Mouse (Mus musculus) intestine, postnatal 0 days (tissue): Measurements from ENCODE around the gene Jph4. TPM values are rescaled to one million over a fixed set of nuclear protein-coding genes. Genes with fewer than 3 reads are reported as not detected.

Experiments
- ATAC-seq: fragments of 200-750 bp; cut with Nextera tagmentation; 2 replicates; pipeline ENCODE4 v1.8.0; 2017; ENCODE audit warnings: mild to moderate bottlenecking, moderate TSS enrichment, moderate library complexity
- H3K27ac ChIP-seq: fragments of 300-500 bp; sonication (generic); 2 replicates; pipeline ENCODE4 v1.5.1; 2014; ENCODE audit warnings: mild to moderate bottlenecking, low read depth, low read length, moderate library complexity
- H3K27me3 ChIP-seq: fragments of 300-500 bp; sonication (generic); replicated peaks from 2 replicates; pipeline ENCODE4 v1.6.1; 2014; ENCODE audit warnings: low read length, mixed read lengths; ENCODE audit not compliant: control insufficient read depth, insufficient read depth
- H3K36me3 ChIP-seq: fragments of 300-500 bp; sonication (generic); 2 replicates; pipeline ENCODE4 v1.6.1; 2014; ENCODE audit warnings: mild to moderate bottlenecking, moderate library complexity; ENCODE audit not compliant: control insufficient read depth, insufficient read depth
- H3K4me1 ChIP-seq: fragments of 300-500 bp; sonication (generic); replicated peaks from 2 replicates; pipeline ENCODE4 v1.6.1; 2014; ENCODE audit warnings: antibody characterized with exemption, low read length, mixed read lengths; ENCODE audit not compliant: control insufficient read depth, insufficient read depth
- H3K4me2 ChIP-seq: fragments of 300-500 bp; sonication (generic); replicated peaks from 2 replicates; pipeline ENCODE4 v1.6.1; 2014; ENCODE audit warnings: low read depth, mild to moderate bottlenecking, moderate library complexity
- H3K4me3 ChIP-seq: fragments of 300-500 bp; sonication (generic); 2 replicates; pipeline ENCODE4 v1.5.1; 2014; ENCODE audit warnings: low read depth, low read length
- H3K9ac ChIP-seq: fragments of 300-500 bp; sonication (generic); 2 replicates; pipeline ENCODE4 v1.6.1; 2014; ENCODE audit warnings: mild to moderate bottlenecking, low read depth, low read length
- H3K9me3 ChIP-seq: fragments of 300-500 bp; sonication (generic); 2 replicates; pipeline ENCODE4 v1.6.1; 2016; ENCODE audit warnings: mixed run types; ENCODE audit not compliant: control insufficient read depth
- CTCF ChIP-seq: sonication (generic); IDR thresholded peaks from 2 replicates; pipeline ENCODE4 v1.5.1; 2016; ENCODE audit warnings: low read depth, mild to moderate bottlenecking, control low read depth, antibody characterized with exemption, moderate library complexity
- WGBS: fragments of 180-500 bp; shearing (Covaris S2); extraction: QIAGEN DNeasy Blood & Tissue Kit; methylation state at CpG from one replicate; pipeline ENCODE4 v1.1.7; 2014; 5-methylcytosine and 5-hydroxymethylcytosine counted together
- polyA plus RNA-seq: library from polyadenylated mRNA; unstranded; fragments of >200 nt; fragmentation: Nextera tagmentation; extraction: Ambion mirVana; gene quantifications from 2 replicates; pipeline ENCODE4 v1.2.1, GENCODE M21; 2015

Gene Jph4
- polyA plus RNA-seq, 1 experiment from 2014 or later, result 0.90 TPM

GRCm38 (mm10) chr14:55157322-55158065 is 40.8 kb upstream of the Jph4 start:
- H3K9ac ChIP-seq, result no peak overlapping the region
- H3K36me3 ChIP-seq, result no peaks in the 10 kb centered on the region
- TF ChIP-seq CTCF, result peak; percentile 19
- peak overlapping the region; percentile 18 for H3K4me2 ChIP-seq
- H3K4me1 ChIP-seq, result no peaks in the 10 kb centered on the region; the same call in 1 of the 2 replicates
- H3K27me3 ChIP-seq, result no peaks in the 10 kb centered on the region
- peak overlapping the region; percentile 60 for H3K27ac ChIP-seq
- H3K9me3 ChIP-seq, result no peaks in the 10 kb centered on the region
- 24% methylated on average over 12 of the region's 12 CpGs for WGBS
- no peak overlapping the region for H3K4me3 ChIP-seq
- peak; percentile 42 for ATAC-seq

GRCm38 (mm10) chr14:55152951-55153481 is 36.3 kb upstream of the Jph4 start:
- WGBS, result 64% methylated on average over 16 of the region's 16 CpGs
- Histone ChIP-seq H3K4me1 (0 out of 2 replicates have a peak, but pooled peaks cover 3% of the 10 kb centered on the region), H3K36me3 (no peaks in the 10 kb centered on the region), H3K9ac (no peak overlapping the region), H3K4me2 (no peak overlapping the region), H3K27me3 (no peaks in the 10 kb centered on the region), H3K4me3 (no peak overlapping the region), H3K9me3 (no peaks in the 10 kb centered on the region), H3K27ac (peak overlapping the region; percentile 66)
- peak; percentile 66 for ATAC-seq
- TF ChIP-seq CTCF, result no peak

GRCm38 (mm10) chr14:55152174-55152573 is 35.4 kb upstream of the Jph4 start:
- H3K27ac ChIP-seq, result no peak overlapping the region
- ATAC-seq, result no peak
- 0 out of 2 replicates have a peak, but pooled peaks cover 3% of the 10 kb centered on the region for H3K4me1 ChIP-seq
- no peak overlapping the region for H3K4me3 ChIP-seq
- H3K27me3 ChIP-seq, result no peaks in the 10 kb centered on the region
- no peak overlapping the region for H3K9ac ChIP-seq
- H3K4me2 ChIP-seq, result no peak overlapping the region
- whole genome bisulfite sequencing, result 84% methylated on average over 4 of the region's 4 CpGs
- H3K9me3 ChIP-seq, result no peaks in the 10 kb centered on the region
- TF ChIP-seq CTCF, result no peak
- H3K36me3 ChIP-seq, result no peaks in the 10 kb centered on the region

GRCm38 (mm10) chr14:55150985-55151384 is 34.2 kb upstream of the Jph4 start:
- no peak overlapping the region for H3K27ac ChIP-seq
- no peak overlapping the region for H3K4me3 ChIP-seq
- H3K9ac ChIP-seq, result no peak overlapping the region
- no peaks in the 10 kb centered on the region for H3K27me3 ChIP-seq
- H3K4me1 ChIP-seq, result 0 out of 2 replicates have a peak, but pooled peaks cover 3% of the 10 kb centered on the region
- no peak for ATAC-seq
- H3K36me3 ChIP-seq, result no peaks in the 10 kb centered on the region
- no peaks in the 10 kb centered on the region for H3K9me3 ChIP-seq
- TF ChIP-seq CTCF, result no peak
- no peak overlapping the region for H3K4me2 ChIP-seq
- 79% methylated on average over 5 of the region's 5 CpGs for WGBS

GRCm38 (mm10) chr14:55149041-55149440 is 32.3 kb upstream of the Jph4 start:
- Histone ChIP-seq H3K4me2 (no peak overlapping the region), H3K4me3 (no peak overlapping the region), H3K4me1 (0 out of 2 replicates have a peak, but pooled peaks cover 3% of the 10 kb centered on the region), H3K36me3 (no peaks in the 10 kb centered on the region), H3K27me3 (no peaks in the 10 kb centered on the region), H3K9me3 (no peaks in the 10 kb centered on the region), H3K9ac (no peak overlapping the region), H3K27ac (no peak overlapping the region)
- WGBS, result 81% methylated on average over 5 of the region's 5 CpGs
- no peak for ATAC-seq
- no peak for TF ChIP-seq CTCF

- no peak overlapping the region for H3K9ac ChIP-seq
- H3K4me3 ChIP-seq, result no peak overlapping the region
- H3K36me3 ChIP-seq, result no peaks in the 10 kb centered on the region
- TF ChIP-seq CTCF, result peak; percentile 89
- no peak overlapping the region for H3K27ac ChIP-seq
- no peak for ATAC-seq
- no peak overlapping the region for H3K4me2 ChIP-seq
- WGBS, result 35% methylated on average over 5 of the region's 5 CpGs
- no peaks in the 10 kb centered on the region for H3K27me3 ChIP-seq
- no peaks in the 10 kb centered on the region for H3K9me3 ChIP-seq
- H3K4me1 ChIP-seq, result 0 out of 2 replicates have a peak, but pooled peaks cover 3% of the 10 kb centered on the region
Measured at GRCm38 (mm10) chr14:55148363-55148915, 31.7 kb upstream of the Jph4 start.
